Mouse (Mus musculus): ENCODE results near the gene Sh3pxd2a.

Gene Sh3pxd2a

GRCm38 (mm10) chr19:47210432-47210831 lies 253.8 kb downstream of the Sh3pxd2a start:
- no peak for DNase-seq (ENCODE audit: low spot score in 2 of 2)
